Mouse (Mus musculus) kidney, adult 2 months (tissue): ENCODE measurements at regions not wholly inside any gene's neighbourhood (a gene's known extent, or its start where the extent isn't known, plus 50 kb on each side); places are given as distances from the start of the nearest gene placed in this dataset.

Experiments
- CTCF ChIP-seq: fragments of 200-500 bp; conservative IDR thresholded peaks from 2 replicates; pipeline ENCODE4 v1.5.1; 2011; ENCODE audit warnings: low read depth, mild to moderate bottlenecking, control low read depth, low read length, moderate library complexity, mixed read lengths; ENCODE audit not compliant: insufficient read depth, insufficient read length
- POLR2A ChIP-seq: fragments of 200-500 bp; IDR thresholded peaks from one replicate; pipeline ENCODE4 v1.6.1; 2011; ENCODE audit warnings: low read depth, low read length, control low read depth

DNA sequence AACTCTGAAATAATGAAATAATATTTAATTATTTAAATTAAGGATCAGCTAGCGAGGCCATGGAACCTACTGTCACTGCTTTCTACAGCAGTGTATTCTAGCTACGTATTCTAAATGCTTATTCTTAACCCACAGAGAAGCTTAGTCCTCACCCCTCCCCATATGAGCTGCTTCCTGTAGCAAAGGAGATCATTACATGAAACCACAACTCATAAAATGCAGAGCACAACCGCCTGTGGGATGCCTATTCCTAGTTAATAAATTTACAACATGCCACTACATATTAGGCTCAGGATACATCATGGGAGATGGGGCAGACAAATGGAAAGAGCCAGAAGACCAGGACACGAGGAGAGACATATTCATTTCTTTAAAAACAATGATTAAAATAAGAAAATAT is 87.8 kb upstream of the Klhl1 start:
- TF ChIP-seq CTCF = no peak
- TF ChIP-seq POLR2A = no peak
